Mouse (Mus musculus): ENCODE data around the gene Cldn10. TPM values are rescaled to one million over a fixed set of nuclear protein-coding genes. Genes with fewer than 3 reads are reported as not detected.
"Not testable (repeated sequence)": the region's sequence is repeated elsewhere in the genome, so short reads cannot be mapped to it uniquely, and the experiment has no call there.

The Cldn10 gene
- polyA plus RNA-seq, 1 experiment from 2014 or later: 72.3 TPM

DNA sequence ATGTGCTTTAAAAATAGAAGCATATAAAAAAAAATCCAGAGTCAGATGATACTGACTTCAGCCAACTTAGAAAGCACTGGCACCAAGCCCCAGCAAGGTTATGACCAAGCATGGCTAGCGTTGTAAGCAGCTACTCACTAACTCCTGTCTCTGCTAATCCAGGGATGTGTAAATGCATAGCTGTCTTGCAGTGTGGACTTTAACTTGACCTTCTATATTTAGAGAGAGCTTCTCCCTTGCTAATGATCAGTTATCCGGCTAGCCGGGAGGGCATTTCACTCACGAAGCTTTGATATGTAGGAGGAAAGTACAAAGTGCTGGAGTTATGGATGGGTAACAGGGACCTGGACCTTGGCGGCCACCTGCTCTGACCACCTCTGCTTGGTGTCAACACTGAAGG is 19.9 kb downstream of the Cldn10 start:
- Histone ChIP-seq H3K4me3 (no peak overlapping the region), H3K9me3 (no peaks in the 10 kb centered on the region), H3K4me2 (no peak overlapping the region), H3K27me3 (no peaks in the 10 kb centered on the region), H3K36me3 (no peaks in the 10 kb centered on the region), H3K27ac (no peak overlapping the region), H3K4me1 (no peaks in the 10 kb centered on the region), H3K9ac (no peak overlapping the region)
- ATAC-seq (ENCODE audit: borderline replicate concordance, extremely low read depth, low FRiP score, low TSS enrichment): no peak
- WGBS: 63% methylated on average over 5 of the region's 5 CpGs

DNA sequence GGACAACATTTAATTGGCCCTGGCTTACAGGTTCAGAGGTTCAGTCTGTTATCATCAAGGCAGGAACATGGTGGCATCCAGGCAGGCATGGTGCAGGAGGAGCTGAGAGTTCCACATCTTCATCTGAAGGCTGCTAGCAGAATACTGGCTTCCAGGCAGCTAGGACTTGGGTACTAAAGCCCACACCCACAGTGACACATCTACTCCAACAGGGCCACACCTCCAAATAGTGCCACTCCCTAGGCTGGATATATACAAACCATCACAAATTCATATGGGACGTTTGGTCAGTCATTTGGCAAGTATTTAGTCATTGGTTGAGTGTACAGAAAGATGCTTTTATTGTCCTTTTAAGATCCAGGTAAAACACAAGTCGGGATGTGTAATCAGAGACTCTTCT is 20.5 kb downstream of the Cldn10 start:
- not testable (repeated sequence) for ATAC-seq (ENCODE audit: borderline replicate concordance, extremely low read depth, low FRiP score, low TSS enrichment); H3K4me1 ChIP-seq; H3K4me3 ChIP-seq; H3K9ac ChIP-seq; H3K9me3 ChIP-seq; H3K4me2 ChIP-seq; H3K27ac ChIP-seq; H3K27me3 ChIP-seq; H3K36me3 ChIP-seq
- WGBS: 64% methylated on average over 2 of the region's 2 CpGs

DNA sequence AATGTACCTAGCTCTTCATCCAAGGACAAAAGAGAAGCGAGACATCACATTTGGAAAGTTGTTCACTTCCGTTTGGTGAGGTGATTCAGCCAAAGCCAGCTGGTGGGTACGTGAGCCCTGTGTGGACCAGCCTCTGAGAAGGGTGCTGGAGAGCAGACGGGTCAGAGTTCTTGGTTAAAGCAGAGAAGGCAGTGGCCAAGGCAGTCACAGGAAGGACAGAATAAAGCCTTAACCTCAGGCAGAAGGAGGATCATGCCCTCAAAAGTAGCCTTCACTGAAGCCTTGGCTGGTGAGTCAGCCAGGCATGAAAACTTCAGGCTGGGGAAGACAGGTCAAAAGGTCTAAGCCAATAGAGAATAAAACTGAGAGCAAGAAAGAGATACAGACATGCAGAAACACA is 22.0 kb downstream of the Cldn10 start:
- no peaks in the 10 kb centered on the region for H3K36me3 ChIP-seq
- no peaks in the 10 kb centered on the region for H3K27me3 ChIP-seq
- H3K27ac ChIP-seq: no peak overlapping the region
- no peak overlapping the region for H3K9ac ChIP-seq
- no peaks in the 10 kb centered on the region for H3K9me3 ChIP-seq
- no peak overlapping the region for H3K4me3 ChIP-seq
- no peak overlapping the region for H3K4me2 ChIP-seq
- H3K4me1 ChIP-seq: no peaks in the 10 kb centered on the region
- ATAC-seq (ENCODE audit: borderline replicate concordance, extremely low read depth, low FRiP score, low TSS enrichment): no peak
- 76% methylated on average over 4 of the region's 4 CpGs for WGBS

GRCm38 (mm10) chr14:118811256-118811655 is 23.5 kb downstream of the Cldn10 start:
- not testable (repeated sequence) for H3K36me3 ChIP-seq

DNA sequence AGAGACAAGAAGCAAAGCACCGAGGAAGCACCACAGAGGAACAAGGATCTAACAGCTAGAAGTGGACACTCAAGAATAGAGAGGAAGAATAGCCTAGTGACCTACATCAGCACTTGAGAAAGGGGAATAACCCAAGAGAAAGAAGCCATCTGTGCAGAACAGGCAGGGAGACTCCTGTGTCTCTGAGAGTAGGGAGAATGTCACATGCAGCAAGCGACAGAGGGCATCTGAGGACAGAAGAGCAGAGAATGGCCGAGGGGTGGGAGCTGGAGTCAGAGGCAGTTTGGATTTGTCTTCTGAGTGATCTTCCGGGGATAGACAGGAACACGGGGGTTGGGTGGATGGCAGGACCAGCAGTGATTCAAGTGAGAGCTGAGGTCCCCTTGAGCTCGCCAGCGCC is 25.4 kb downstream of the Cldn10 start:
- H3K27ac ChIP-seq: no peak overlapping the region
- 59% methylated on average over 7 of the region's 7 CpGs for WGBS
- no peak for ATAC-seq (ENCODE audit: borderline replicate concordance, extremely low read depth, low FRiP score, low TSS enrichment)
- no peak overlapping the region for H3K9ac ChIP-seq
- H3K4me2 ChIP-seq: no peak overlapping the region
- H3K4me3 ChIP-seq: no peak overlapping the region
- no peaks in the 10 kb centered on the region for H3K4me1 ChIP-seq
- no peaks in the 10 kb centered on the region for H3K36me3 ChIP-seq
- H3K27me3 ChIP-seq: no peaks in the 10 kb centered on the region
- H3K9me3 ChIP-seq: no peaks in the 10 kb centered on the region

More at GRCm38 (mm10) chr14:118811256-118811655, 23.5 kb downstream of the Cldn10 start:
- H3K4me2 ChIP-seq; H3K27me3 ChIP-seq; H3K4me3 ChIP-seq; H3K4me1 ChIP-seq; H3K27ac ChIP-seq; H3K9me3 ChIP-seq; H3K9ac ChIP-seq; ATAC-seq (ENCODE audit: borderline replicate concordance, extremely low read depth, low FRiP score, low TSS enrichment): not testable (repeated sequence)

DNA sequence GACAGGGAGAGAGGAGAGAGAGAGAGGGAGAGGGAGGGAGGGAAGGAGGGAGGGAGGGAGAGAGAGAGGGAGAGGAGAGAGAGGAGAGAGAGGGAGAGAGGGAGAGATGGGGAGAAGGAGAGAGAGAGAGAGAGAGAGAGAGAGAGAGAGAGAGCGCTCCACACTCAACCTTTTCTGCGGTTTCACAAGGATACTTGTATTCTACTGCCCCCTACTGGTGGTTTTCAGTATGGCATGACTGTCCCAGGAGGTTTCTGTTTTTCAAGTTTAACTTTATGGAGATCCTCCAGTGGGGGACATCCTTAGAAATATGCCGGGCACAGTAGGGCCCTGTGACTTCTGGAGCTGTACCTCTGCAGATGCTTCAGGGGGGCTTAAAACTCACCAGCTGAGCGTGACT is 28.8 kb downstream of the Cldn10 start:
- H3K4me3 ChIP-seq: no peak overlapping the region
- H3K36me3 ChIP-seq: no peaks in the 10 kb centered on the region
- ATAC-seq (ENCODE audit: borderline replicate concordance, extremely low read depth, low FRiP score, low TSS enrichment): no peak
- H3K4me1 ChIP-seq: peaks cover 6% of the 10 kb centered on the region
- WGBS: 20% methylated on average over 4 of the region's 4 CpGs
- no peak overlapping the region for H3K4me2 ChIP-seq
- no peak overlapping the region for H3K27ac ChIP-seq
- no peak overlapping the region for H3K9ac ChIP-seq
- no peaks in the 10 kb centered on the region for H3K9me3 ChIP-seq
- no peaks in the 10 kb centered on the region for H3K27me3 ChIP-seq

- WGBS: 12% methylated on average over 8 of the region's 8 CpGs
- H3K27ac ChIP-seq: peak overlapping the region; percentile 41; the same call in 1 of the 2 replicates
- no peak overlapping the region for H3K9ac ChIP-seq
- peak overlapping the region; percentile 24; the same call in 1 of the 2 replicates for H3K4me2 ChIP-seq
- H3K4me3 ChIP-seq: no peak overlapping the region
- no peaks in the 10 kb centered on the region for H3K9me3 ChIP-seq
- H3K27me3 ChIP-seq: no peaks in the 10 kb centered on the region
- H3K36me3 ChIP-seq: no peaks in the 10 kb centered on the region
- ATAC-seq (ENCODE audit: borderline replicate concordance, extremely low read depth, low FRiP score, low TSS enrichment): no peak
- H3K4me1 ChIP-seq: peaks cover 6% of the 10 kb centered on the region
Observed at GRCm38 (mm10) chr14:118820111-118820510, 32.4 kb downstream of the Cldn10 start.

DNA sequence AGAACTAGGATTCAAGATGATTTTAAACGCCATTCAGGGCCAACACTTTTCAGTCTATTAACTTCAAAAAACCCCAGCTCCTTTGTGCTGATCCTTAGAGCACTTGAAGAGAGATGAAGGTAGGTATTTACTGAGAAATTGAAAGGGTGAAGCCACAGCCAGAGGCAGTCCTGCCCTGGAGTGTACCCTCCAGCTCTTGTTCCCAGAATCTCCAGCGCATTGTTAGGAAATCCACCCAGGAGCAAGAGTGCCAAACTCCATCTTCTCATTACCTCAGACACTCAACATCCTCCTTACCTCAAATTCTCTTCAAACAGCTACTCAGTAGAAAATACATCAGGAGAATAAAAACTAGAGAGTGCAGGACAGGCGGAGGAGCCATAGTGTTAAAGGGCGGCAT is 35.1 kb downstream of the Cldn10 start:
- H3K27ac ChIP-seq: peak overlapping the region; percentile 70; the same call in 1 of the 2 replicates
- peaks cover 11% of the 10 kb centered on the region for H3K4me1 ChIP-seq
- no peak overlapping the region for H3K4me2 ChIP-seq
- H3K9ac ChIP-seq: no peak overlapping the region
- no peaks in the 10 kb centered on the region for H3K36me3 ChIP-seq
- no peak for ATAC-seq (ENCODE audit: borderline replicate concordance, extremely low read depth, low FRiP score, low TSS enrichment)
- no peaks in the 10 kb centered on the region for H3K9me3 ChIP-seq
- H3K27me3 ChIP-seq: no peaks in the 10 kb centered on the region
- 71% methylated on average over 4 of the region's 4 CpGs for WGBS
- H3K4me3 ChIP-seq: no peak overlapping the region

DNA sequence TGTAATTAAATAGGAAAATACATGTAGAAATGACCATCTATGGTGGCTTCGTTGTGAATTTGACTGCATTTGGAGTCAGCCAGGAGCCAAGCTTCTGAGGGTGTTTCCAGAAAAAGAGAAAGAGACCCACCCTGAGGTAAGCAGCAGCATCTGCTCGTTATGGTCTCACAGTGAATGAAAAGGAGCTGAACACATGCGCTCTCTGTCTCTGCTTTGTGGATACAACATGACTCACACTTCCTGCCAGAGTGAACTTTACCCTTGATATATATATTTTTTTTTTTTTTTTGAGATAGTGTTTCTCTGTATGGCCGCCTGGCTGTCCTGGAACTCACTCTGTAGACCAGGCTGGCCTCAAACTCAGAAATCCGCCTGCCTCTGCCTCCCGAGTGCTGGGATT is 35.6 kb downstream of the Cldn10 start:
- H3K27me3 ChIP-seq: no peaks in the 10 kb centered on the region
- no peak overlapping the region for H3K4me2 ChIP-seq
- ATAC-seq (ENCODE audit: borderline replicate concordance, extremely low read depth, low FRiP score, low TSS enrichment): no peak
- H3K36me3 ChIP-seq: no peaks in the 10 kb centered on the region
- H3K9me3 ChIP-seq: no peaks in the 10 kb centered on the region
- no peak overlapping the region for H3K4me3 ChIP-seq
- H3K27ac ChIP-seq: no peak overlapping the region
- WGBS: 65% methylated on average over 6 of the region's 6 CpGs
- peaks cover 15% of the 10 kb centered on the region for H3K4me1 ChIP-seq
- no peak overlapping the region for H3K9ac ChIP-seq

DNA sequence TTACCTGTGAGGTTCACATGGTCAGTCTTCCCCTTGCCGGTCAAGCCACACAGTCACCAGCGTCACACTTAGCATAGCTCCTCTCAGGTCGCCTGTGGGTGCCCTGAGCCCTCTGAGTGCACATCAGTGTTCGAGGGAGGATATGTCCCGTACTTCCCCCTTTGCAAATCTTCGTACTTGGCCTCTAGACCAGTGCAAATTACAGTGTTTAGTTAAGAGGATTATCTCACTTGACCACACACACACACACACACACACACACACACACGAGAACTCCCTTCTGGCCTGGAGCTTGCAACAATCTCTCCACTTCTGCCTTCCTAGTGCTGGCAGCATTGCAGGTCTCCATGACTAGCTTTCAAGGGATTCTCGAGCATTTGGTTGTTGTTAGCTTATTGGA is 38.6 kb downstream of the Cldn10 start:
- WGBS: 62% methylated on average over 8 of the region's 8 CpGs
- Histone ChIP-seq H3K4me3 (no peak overlapping the region), H3K27me3 (no peaks in the 10 kb centered on the region), H3K4me1 (peaks cover 10% of the 10 kb centered on the region; the same call in 1 of the 2 replicates), H3K27ac (no peak overlapping the region), H3K4me2 (no peak overlapping the region), H3K36me3 (no peaks in the 10 kb centered on the region), H3K9me3 (no peaks in the 10 kb centered on the region), H3K9ac (no peak overlapping the region)
- ATAC-seq (ENCODE audit: borderline replicate concordance, extremely low read depth, low FRiP score, low TSS enrichment): no peak

- peak; percentile 76 for ATAC-seq (ENCODE audit: borderline replicate concordance, extremely low read depth, low FRiP score, low TSS enrichment)
- no peaks in the 10 kb centered on the region for H3K27me3 ChIP-seq
- 29% methylated on average over 7 of the region's 7 CpGs for WGBS
- H3K9ac ChIP-seq: no peak overlapping the region
- H3K4me2 ChIP-seq: no peak overlapping the region
- H3K36me3 ChIP-seq: no peaks in the 10 kb centered on the region
- H3K4me1 ChIP-seq: peaks cover 10% of the 10 kb centered on the region; the same call in 1 of the 2 replicates
- H3K27ac ChIP-seq: peak overlapping the region; percentile 74
- no peak overlapping the region for H3K4me3 ChIP-seq
- no peaks in the 10 kb centered on the region for H3K9me3 ChIP-seq
Observed at GRCm38 (mm10) chr14:118827283-118827904, 39.7 kb downstream of the Cldn10 start.

DNA sequence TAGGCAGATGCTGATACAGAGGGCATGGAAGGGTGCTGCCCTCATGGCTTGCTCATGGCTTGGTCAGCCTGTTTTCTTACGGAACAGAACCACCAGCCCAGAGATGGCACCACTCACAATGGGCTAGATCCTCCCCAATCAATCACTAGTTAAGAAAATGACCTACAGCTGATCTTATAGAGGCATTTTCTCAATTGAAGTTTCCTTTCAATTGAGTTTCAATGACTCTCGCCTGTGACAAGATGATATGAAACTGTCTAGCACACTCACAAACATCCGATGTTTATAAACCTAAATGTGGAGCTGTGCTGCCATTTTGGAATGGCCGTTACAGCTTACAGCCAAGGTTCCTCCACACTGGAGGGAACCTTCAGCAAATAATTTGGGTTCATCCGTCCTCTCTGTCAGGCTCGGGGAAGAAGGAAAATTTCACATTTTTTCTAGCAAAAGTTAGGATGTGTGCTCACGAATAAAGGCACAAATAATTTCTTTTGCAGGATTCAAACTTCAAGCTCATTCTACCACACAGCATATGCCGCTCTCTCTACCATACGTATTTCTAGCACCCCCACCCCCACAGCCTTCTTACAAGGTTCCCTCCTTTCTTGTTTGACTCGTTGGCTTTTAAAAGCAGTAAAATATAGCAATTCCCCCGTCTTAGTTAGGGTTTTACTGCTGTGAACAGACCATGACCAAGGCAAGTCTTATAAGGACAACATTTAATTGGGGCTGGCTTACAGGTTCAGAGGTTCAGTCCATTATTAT is 41.8 kb downstream of the Cldn10 start:
- Histone ChIP-seq H3K4me1 (peaks cover 12% of the 10 kb centered on the region; the same call in 1 of the 2 replicates), H3K9me3 (no peaks in the 10 kb centered on the region), H3K27ac (no peak overlapping the region), H3K27me3 (no peaks in the 10 kb centered on the region), H3K9ac (no peak overlapping the region), H3K4me3 (no peak overlapping the region), H3K4me2 (no peak overlapping the region), H3K36me3 (no peaks in the 10 kb centered on the region)
- ATAC-seq (ENCODE audit: borderline replicate concordance, extremely low read depth, low FRiP score, low TSS enrichment): no peak
- WGBS: 83% methylated on average over 11 of the region's 11 CpGs
